Mouse (Mus musculus) central nervous system, embryonic 14 days (tissue): ENCODE data around the gene St6galnac3. TPM values are rescaled to one million over a fixed set of nuclear protein-coding genes. Genes with fewer than 3 reads are reported as not detected.

Experiments
- polyA plus RNA-seq: library from polyadenylated mRNA; depleted of rRNA; stranded (reverse); fragments of >200 nt; gene quantifications from 2 replicates; pipeline ENCODE4 v1.2.3, GENCODE M21; 2012; rRNA removed

The St6galnac3 gene
- 14.1 and 15.7 TPM in 2 replicates for polyA plus RNA-seq

GRCm38 (mm10) chr3:153724701-153725668, at the start of gene St6galnac3:
TSS of gene St6galnac3 (minus strand) at chr3:153725174.

Other genes with a start within 250 kb of the St6galnac3 start
- gene Asb17, start 119.0 kb upstream of the St6galnac3 start, polyA plus RNA-seq, result 0.06 TPM in 1 of 2 replicates, not detected in the other
- 0.18 and 0.23 TPM in 2 replicates for gene Msh4, start 181.0 kb upstream of the St6galnac3 start, polyA plus RNA-seq
- 84.8 and 97.3 TPM in 2 replicates for gene Rabggtb, start 187.8 kb upstream of the St6galnac3 start, polyA plus RNA-seq
- 60.7 and 70.6 TPM in 2 replicates for gene Acadm, start 219.5 kb upstream of the St6galnac3 start, polyA plus RNA-seq
- gene Slc44a5, start 248.3 kb upstream of the St6galnac3 start, polyA plus RNA-seq, result 15.2 and 15.9 TPM in 2 replicates